In the genomic region with DNA sequence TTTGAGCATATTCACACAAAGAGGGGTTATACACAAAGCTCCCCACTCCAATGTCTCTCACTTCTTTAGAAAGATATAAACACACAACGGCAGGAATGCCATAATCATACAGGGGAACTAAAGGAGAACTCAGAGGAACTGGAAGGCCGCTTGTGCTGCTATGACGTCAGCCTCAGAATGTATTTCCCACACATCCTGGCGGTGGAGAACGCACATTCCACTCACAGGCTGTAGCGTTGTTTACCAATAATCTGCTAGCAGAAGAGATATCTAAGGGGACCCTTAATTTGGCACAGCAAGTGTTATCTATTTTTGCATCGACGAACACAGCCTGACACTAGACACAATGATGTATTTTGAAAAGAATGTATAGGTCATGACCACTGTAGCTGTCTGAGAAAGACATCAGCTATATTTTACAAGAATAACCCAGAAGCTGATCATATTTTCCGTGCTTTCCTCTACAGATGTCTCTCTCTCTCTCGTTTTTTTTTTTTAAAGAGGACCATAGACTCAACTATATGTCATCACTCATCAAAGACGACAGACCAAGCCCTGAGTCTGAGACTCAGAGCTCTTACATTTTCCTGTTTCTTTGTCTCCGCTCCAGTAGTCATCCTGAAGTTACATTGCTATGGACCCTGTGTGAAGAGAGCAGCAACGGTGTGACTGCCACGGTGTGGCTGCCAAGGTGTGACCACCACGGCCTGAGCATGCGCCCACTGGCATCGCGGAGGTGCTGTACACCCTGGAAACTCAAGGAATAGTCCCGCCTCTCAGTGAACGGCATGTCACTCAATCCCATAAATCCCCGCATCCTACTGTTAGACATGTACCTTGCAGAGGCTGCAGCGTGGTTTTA, we compare ENCODE assay signal across 28 mouse cellular contexts. TPM values are rescaled to one million over a fixed set of nuclear protein-coding genes. Genes with fewer than 3 reads are reported as not detected.
DNase-seq lines count a peak whose midpoint lies in the region; ATAC-seq and TF ChIP-seq lines count a peak whose summit lies in the region.
"Had no signal": no experiment of that assay in that cellular context is flagged by ENCODE, and none has a peak within 500 bp of the region (broad histone marks: within the 10 kb centered on the region; RNA-seq: fewer than 3 reads in every experiment).

No protein-coding gene starts in this region.

- H3K27me3 ChIP-seq in kidney, embryonic 15.5 days, result no peaks in the 10 kb centered on the region
- H3K27me3 ChIP-seq in lung, postnatal 0 days (replicated peaks; ENCODE audit: insufficient read depth, low read length), result no peaks in the 10 kb centered on the region
- H3K27me3 ChIP-seq in embryonic facial prominence, embryonic 15.5 days, result no peaks in the 10 kb centered on the region
- H3K27me3 ChIP-seq: embryonic facial prominence, embryonic 13.5 days; forebrain, embryonic 12.5 days; heart, embryonic 15.5 days; liver, embryonic 15.5 days; neural tube, embryonic 15.5 days had no signal

- no peak overlapping the region for H3K4me2 ChIP-seq in kidney, embryonic 15.5 days
- H3K4me2 ChIP-seq in lung, postnatal 0 days (replicated peaks; ENCODE audit: low read depth, low read length), result no peak overlapping the region; the same call in 1 of the 2 replicates
- no peak overlapping the region for H3K4me2 ChIP-seq in embryonic facial prominence, embryonic 15.5 days (replicated peaks)
- H3K4me2 ChIP-seq: embryonic facial prominence, embryonic 13.5 days; forebrain, embryonic 12.5 days; heart, embryonic 15.5 days; liver, embryonic 15.5 days; neural tube, embryonic 15.5 days had no signal

- no peak overlapping the region for H3K9ac ChIP-seq in kidney, embryonic 15.5 days
- no peak overlapping the region for H3K9ac ChIP-seq in lung, postnatal 0 days (replicated peaks; ENCODE audit: low read depth)
- no peak overlapping the region for H3K9ac ChIP-seq in embryonic facial prominence, embryonic 15.5 days
- H3K9ac ChIP-seq: embryonic facial prominence, embryonic 13.5 days; forebrain, embryonic 12.5 days; forebrain, postnatal 0 days; heart, embryonic 15.5 days; liver, embryonic 15.5 days; neural tube, embryonic 15.5 days had no signal

- no peak overlapping the region for H3K27ac ChIP-seq in kidney, embryonic 15.5 days
- H3K27ac ChIP-seq in lung, postnatal 0 days (ENCODE audit: low read length), result no peak overlapping the region
- H3K27ac ChIP-seq in embryonic facial prominence, embryonic 15.5 days (replicated peaks), result no peak overlapping the region
- H3K27ac ChIP-seq: embryonic facial prominence, embryonic 13.5 days; forebrain, embryonic 12.5 days; heart, embryonic 15.5 days; liver, embryonic 15.5 days; neural tube, embryonic 15.5 days had no signal

- WGBS in kidney, embryonic 15.5 days, result 67% methylated on average over 22 of the region's 22 CpGs
- 60% methylated on average over 22 of the region's 22 CpGs for WGBS in lung, postnatal 0 days
- 75% methylated on average over 22 of the region's 22 CpGs for WGBS in embryonic facial prominence, embryonic 15.5 days

- H3K9me3 ChIP-seq in kidney, embryonic 15.5 days (replicated peaks), result no peaks in the 10 kb centered on the region
- H3K9me3 ChIP-seq in lung, postnatal 0 days (ENCODE audit: low read length), result no peaks in the 10 kb centered on the region
- H3K9me3 ChIP-seq in embryonic facial prominence, embryonic 15.5 days (replicated peaks), result no peaks in the 10 kb centered on the region
- H3K9me3 ChIP-seq: embryonic facial prominence, embryonic 13.5 days; forebrain, embryonic 12.5 days; heart, embryonic 15.5 days; liver, embryonic 15.5 days; neural tube, embryonic 15.5 days had no signal

- no peak for TF ChIP-seq EP300 in lung, postnatal 0 days (IDR thresholded peaks at IDR 0.05)

- DNase-seq in kidney, adult 11 months, result no peak
- peak; percentile 68 for DNase-seq in lung, postnatal 0 days (ENCODE audit: low spot score)
- no peak for DNase-seq in lung, adult 18-20 months
- DNase-seq in 3T3-L1 (ENCODE audit: low read depth, low spot score), result peak; percentile 25
- no peak for DNase-seq in embryo, embryonic 10 days (ENCODE audit: low spot score)
- DNase-seq: adrenal gland, postnatal 10 days; B cell, adult 2 months; cerebellum, adult 8-10 months; cerebellum, postnatal 25 days; embryo, embryonic 11 days; forebrain, postnatal 0 days; kidney, adult 18-20 months; layer of hippocampus, postnatal 36 days; left cerebral cortex, postnatal 4 days; midbrain, embryonic 14.5 days; retina, postnatal 1 day; right cerebral cortex, postnatal 14 days; thymus, adult 2 months; thymus, postnatal 36 days had no signal

- ATAC-seq in kidney, embryonic 15.5 days (replicated peaks; ENCODE audit: low FRiP score), result 0 out of 2 replicates have a peak, but pooled peaks have one; percentile 56
- peak; percentile 76 for ATAC-seq in lung, postnatal 0 days
- peak; percentile 51; the same call in 1 of the 2 replicates for ATAC-seq in embryonic facial prominence, embryonic 15.5 days (ENCODE audit: insufficient number of reproducible peaks, low FRiP score, low TSS enrichment, low read depth)
- ATAC-seq: activated CD4-positive, CD25-positive, alpha-beta regulatory T cell, adult 4 months; forebrain, postnatal 0 days; hindbrain, embryonic 16.5 days had no signal

- H3K4me3 ChIP-seq in kidney, embryonic 15.5 days (replicated peaks), result no peak overlapping the region
- no peak overlapping the region for H3K4me3 ChIP-seq in lung, postnatal 0 days (ENCODE audit: low read depth, low read length)
- no peak overlapping the region for H3K4me3 ChIP-seq in embryonic facial prominence, embryonic 15.5 days (replicated peaks)
- H3K4me3 ChIP-seq: embryonic facial prominence, embryonic 13.5 days; forebrain, embryonic 12.5 days; heart, embryonic 15.5 days; liver, embryonic 15.5 days; neural tube, embryonic 15.5 days had no signal

- H3K36me3 ChIP-seq in kidney, embryonic 15.5 days, result no peaks in the 10 kb centered on the region
- H3K36me3 ChIP-seq in lung, postnatal 0 days (ENCODE audit: insufficient read depth, low read length), result no peaks in the 10 kb centered on the region
- H3K36me3 ChIP-seq in embryonic facial prominence, embryonic 15.5 days, result no peaks in the 10 kb centered on the region
- H3K36me3 ChIP-seq: embryonic facial prominence, embryonic 13.5 days; forebrain, embryonic 12.5 days; heart, embryonic 15.5 days; liver, embryonic 15.5 days; neural tube, embryonic 15.5 days had no signal

- 0 out of 2 replicates have a peak, but pooled peaks cover 3% of the 10 kb centered on the region for H3K4me1 ChIP-seq in kidney, embryonic 15.5 days
- H3K4me1 ChIP-seq in lung, postnatal 0 days (ENCODE audit: insufficient read depth, low read depth, low read length), result no peaks in the 10 kb centered on the region
- H3K4me1 ChIP-seq in embryonic facial prominence, embryonic 15.5 days, result no peaks in the 10 kb centered on the region
- H3K4me1 ChIP-seq: embryonic facial prominence, embryonic 13.5 days; forebrain, embryonic 12.5 days; liver, embryonic 15.5 days; neural tube, embryonic 15.5 days had no signal

- 0 out of 2 replicates have a peak, but pooled peaks have one; percentile 31 for TF ChIP-seq CTCF in lung, postnatal 0 days (IDR thresholded peaks at IDR 0.05)

RNA-seq across cellular contexts. Expression of a gene that starts 16.9 kb away (rescaled TPM):
- 5.6 and 6.8 TPM in 2 replicates for polyA plus RNA-seq in kidney, embryonic 15.5 days (2015; fragmentation: Nextera tagmentation; extraction: Ambion mirVana)
- 22.3 and 23.8 TPM in 2 replicates for polyA plus RNA-seq in lung, postnatal 0 days (2015; fragmentation: Nextera tagmentation; extraction: Ambion mirVana)
- polyA plus RNA-seq in embryonic facial prominence, embryonic 15.5 days (2015; fragmentation: Nextera tagmentation; extraction: Ambion mirVana), result 36.8 and 36.9 TPM in 2 replicates

RNA-seq across cellular contexts. Expression of a gene that starts 43.9 kb away (rescaled TPM):
- polyA plus RNA-seq in kidney, embryonic 15.5 days (2015; fragmentation: Nextera tagmentation; extraction: Ambion mirVana), result 29.0 and 30.8 TPM in 2 replicates
- 11.5 and 12.4 TPM in 2 replicates for polyA plus RNA-seq in lung, postnatal 0 days (2015; fragmentation: Nextera tagmentation; extraction: Ambion mirVana)
- polyA plus RNA-seq in embryonic facial prominence, embryonic 15.5 days (2015; fragmentation: Nextera tagmentation; extraction: Ambion mirVana), result 22.5 and 23.5 TPM in 2 replicates

Comparison
In these comparisons a context has a peak if more than half of its experiments do, and no peak if none do; other contexts are left out.
1. DNase-seq: peak in lung, postnatal 0 days (single experiment) and 3T3-L1 (single experiment); none in kidney, adult 11 months (single experiment), lung, adult 18-20 months (0 of 2) and embryo, embryonic 10 days (single experiment).
2. Peak in every context shown above with its lines, with median percentiles within 50 percentile points of each other: ATAC-seq.